Mouse (Mus musculus): ENCODE measurements around the gene Nae1.

- no peak for TF ChIP-seq CTCF (conservative IDR thresholded peaks at IDR 0.05; ENCODE audit: low read length)
- TF ChIP-seq POU5F1 (IDR thresholded peaks at IDR 0.05; ENCODE audit: borderline replicate concordance, low read length), result no peak
These were observed 5.1 kb upstream of the Nae1 start for GRCm38 (mm10) chr8:104539566-104539965.

All from E14TG2a.4 (cell line).